Mouse (Mus musculus): ENCODE data around the gene Hba-a2. TPM values are rescaled to one million over a fixed set of nuclear protein-coding genes. Genes with fewer than 3 reads are reported as not detected.

Gene Hba-a2
- polyA plus RNA-seq, 1 experiment from 2014 or later = 5,591 TPM

DNA sequence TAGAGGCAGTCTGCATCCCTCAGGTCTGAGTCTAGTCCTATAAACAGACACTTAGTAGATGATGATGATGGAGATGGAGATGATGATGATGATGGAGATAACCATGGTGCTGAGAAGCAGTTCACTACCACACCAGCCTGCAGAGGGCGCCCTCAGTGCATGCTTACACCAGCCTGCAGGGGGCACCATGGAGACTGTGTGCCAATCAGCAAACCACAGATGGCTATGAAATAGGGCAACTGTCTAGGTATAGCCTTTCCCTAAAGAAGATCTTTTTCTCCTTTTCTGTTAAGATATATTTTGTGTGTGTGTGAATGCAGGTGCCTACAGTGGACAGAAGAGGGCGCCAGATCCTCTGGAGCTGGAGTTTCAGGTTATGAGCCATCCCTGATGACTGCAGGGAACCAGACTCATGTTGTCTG is 46.5 kb downstream of the Hba-a2 start:
- Histone ChIP-seq H3K36me3 (ENCODE audit: control insufficient read depth, insufficient read depth, low read length) (no peaks in the 10 kb centered on the region), H3K27me3 (ENCODE audit: control insufficient read depth, insufficient read depth, low read length) (no peaks in the 10 kb centered on the region), H3K27ac (ENCODE audit: low read depth, low read length) (no peak overlapping the region), H3K9ac (ENCODE audit: low read length) (no peak overlapping the region), H3K9me3 (ENCODE audit: control insufficient read depth, low read length) (no peaks in the 10 kb centered on the region), H3K4me1 (ENCODE audit: control insufficient read depth, insufficient read depth, low read length) (peaks cover 6% of the 10 kb centered on the region), H3K4me2 (no peak overlapping the region), H3K4me3 (ENCODE audit: low read depth, low read length) (no peak overlapping the region)
- WGBS = 0% methylated on average over 2 of the region's 2 CpGs
- peak; percentile 87 for DNase-seq (ENCODE audit: low spot score, missing footprints)
- no peak for ATAC-seq (ENCODE audit: low FRiP score)

- Histone ChIP-seq H3K9ac (ENCODE audit: low read length) (no peak overlapping the region), H3K4me2 (no peak overlapping the region), H3K27me3 (ENCODE audit: control insufficient read depth, insufficient read depth, low read length) (no peaks in the 10 kb centered on the region), H3K36me3 (ENCODE audit: control insufficient read depth, insufficient read depth, low read length) (no peaks in the 10 kb centered on the region), H3K9me3 (ENCODE audit: control insufficient read depth, low read length) (no peaks in the 10 kb centered on the region), H3K4me3 (ENCODE audit: low read depth, low read length) (no peak overlapping the region), H3K27ac (ENCODE audit: low read depth, low read length) (no peak overlapping the region), H3K4me1 (ENCODE audit: control insufficient read depth, insufficient read depth, low read length) (peaks cover 7% of the 10 kb centered on the region)
- DNase-seq (ENCODE audit: low spot score, missing footprints) (no peak), ATAC-seq (ENCODE audit: low FRiP score) (no peak)
- WGBS = 91% methylated on average over 1 of the region's 1 CpGs
These were observed 47.1 kb downstream of the Hba-a2 start for GRCm38 (mm10) chr11:32343350-32343749.

GRCm38 (mm10) chr11:32345504-32346297 is 49.4 kb downstream of the Hba-a2 start:
- no peaks in the 10 kb centered on the region for H3K9me3 ChIP-seq (ENCODE audit: control insufficient read depth, low read length)
- H3K36me3 ChIP-seq (ENCODE audit: control insufficient read depth, insufficient read depth, low read length) = no peaks in the 10 kb centered on the region
- H3K27me3 ChIP-seq (ENCODE audit: control insufficient read depth, insufficient read depth, low read length) = no peaks in the 10 kb centered on the region
- no peak overlapping the region for H3K4me3 ChIP-seq (ENCODE audit: low read depth, low read length)
- H3K9ac ChIP-seq (ENCODE audit: low read length) = no peak overlapping the region
- peaks cover 23% of the 10 kb centered on the region for H3K4me1 ChIP-seq (ENCODE audit: control insufficient read depth, insufficient read depth, low read length)
- 82% methylated on average over 6 of the region's 6 CpGs for WGBS
- no peak for ATAC-seq (ENCODE audit: low FRiP score)
- H3K27ac ChIP-seq (ENCODE audit: low read depth, low read length) = no peak overlapping the region
- no peak for DNase-seq (ENCODE audit: low spot score, missing footprints)
- no peak overlapping the region for H3K4me2 ChIP-seq

Other genes starting within 250 kb of the Hba-a2 start
- not detected in 2 replicates for gene Il9r, start 96.2 kb upstream of the Hba-a2 start, polyA plus RNA-seq (2014; fragmentation: Nextera tagmentation; extraction: Ambion mirVana)
- 77.0 and 87.0 TPM in 2 replicates for gene Snrnp25, start 91.1 kb upstream of the Hba-a2 start, polyA plus RNA-seq (2014; fragmentation: Nextera tagmentation; extraction: Ambion mirVana)
- gene Rhbdf1, start 74.2 kb upstream of the Hba-a2 start, polyA plus RNA-seq (2014; fragmentation: Nextera tagmentation; extraction: Ambion mirVana) = 13.2 and 14.1 TPM in 2 replicates
- 24.8 and 27.2 TPM in 2 replicates for gene Mpg, start 70.0 kb upstream of the Hba-a2 start, polyA plus RNA-seq (2014; fragmentation: Nextera tagmentation; extraction: Ambion mirVana)
- 28.3 and 34.0 TPM in 2 replicates for gene Nprl3, start 28.8 kb upstream of the Hba-a2 start, polyA plus RNA-seq (2014; fragmentation: Nextera tagmentation; extraction: Ambion mirVana)
- 3,185 and 3,229 TPM in 2 replicates for gene Hba-x, start 20.1 kb upstream of the Hba-a2 start, polyA plus RNA-seq (2014; fragmentation: Nextera tagmentation; extraction: Ambion mirVana)
- 2,946 and 2,965 TPM in 2 replicates for gene Hba-a1, start 13.0 kb upstream of the Hba-a2 start, polyA plus RNA-seq (2014; fragmentation: Nextera tagmentation; extraction: Ambion mirVana)
- 6.9 and 7.2 TPM in 2 replicates for gene Hbq1b, start 9.5 kb upstream of the Hba-a2 start, polyA plus RNA-seq (2014; fragmentation: Nextera tagmentation; extraction: Ambion mirVana)
- 0.30 and 0.77 TPM in 2 replicates for gene Hbq1a, start 3.6 kb downstream of the Hba-a2 start, polyA plus RNA-seq (2014; fragmentation: Nextera tagmentation; extraction: Ambion mirVana)
- 21.4 and 23.2 TPM in 2 replicates for gene Sh3pxd2b, start 51.3 kb downstream of the Hba-a2 start, polyA plus RNA-seq (2014; fragmentation: Nextera tagmentation; extraction: Ambion mirVana)
- 67.7 and 71.6 TPM in 2 replicates for gene Ubtd2, start 158.9 kb downstream of the Hba-a2 start, polyA plus RNA-seq (2014; fragmentation: Nextera tagmentation; extraction: Ambion mirVana)
- 0.23 TPM in 1 of 2 replicates, not detected in the other for gene Efcab9, start 235.6 kb downstream of the Hba-a2 start, polyA plus RNA-seq (2014; fragmentation: Nextera tagmentation; extraction: Ambion mirVana)
- gene Stk10, start 236.8 kb downstream of the Hba-a2 start, polyA plus RNA-seq (2014; fragmentation: Nextera tagmentation; extraction: Ambion mirVana) = 0.58 and 0.67 TPM in 2 replicates

Data from midbrain, embryonic 11.5 days (tissue).